Mouse (Mus musculus) CD4-positive, CD25-positive, alpha-beta regulatory T cell, adult 4 months (primary cell): ENCODE measurements around the gene Pias3. TPM values are rescaled to one million over a fixed set of nuclear protein-coding genes. Genes with fewer than 3 reads are reported as not detected.
"Not testable (repeated sequence)": the region's sequence is repeated elsewhere in the genome, so short reads cannot be mapped to it uniquely, and the experiment has no call there.

Experiments
- ATAC-seq: one replicate; pipeline ENCODE4 v1.8.0; 2017
- polyA plus RNA-seq, 2 experiments: library from polyadenylated mRNA; unstranded; fragments of 100-300 nt; shearing (Covaris generic); gene quantifications; one replicate each; pipeline ENCODE4 v1.2.1; 2017

Pias3 gene
- polyA plus RNA-seq = 10 to 100 TPM; 41.9 to 83.2 TPM

DNA sequence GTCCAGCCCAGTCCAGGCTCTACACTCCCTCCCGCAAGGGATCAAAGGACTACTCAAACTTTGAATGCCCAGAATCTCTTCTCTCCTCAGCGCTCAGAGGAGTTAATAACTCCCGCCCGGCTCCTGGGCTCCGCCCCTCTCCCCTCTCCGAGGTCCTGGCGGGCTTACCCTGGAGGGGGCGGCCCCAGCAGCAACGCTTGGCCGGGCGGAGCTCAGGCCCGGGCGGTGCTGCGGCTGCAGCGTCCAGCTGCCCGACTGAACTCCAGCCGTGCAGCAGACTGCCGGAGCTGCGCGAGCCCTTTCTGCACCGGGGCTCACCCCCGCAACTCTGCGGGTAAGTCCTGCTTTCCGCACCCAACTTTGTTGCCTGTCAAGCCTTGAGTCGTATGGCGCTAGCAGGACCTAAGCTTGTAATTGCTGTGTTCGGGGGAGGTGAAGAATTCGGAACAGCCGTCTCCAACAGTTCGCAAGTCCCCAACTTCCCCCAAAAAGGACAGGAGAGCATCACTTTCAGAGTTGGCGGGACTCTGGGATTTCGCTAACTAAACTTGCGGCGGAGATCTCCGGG, at the start of gene Pias3:
Gene Pias3 (plus strand): TSS at position 187 of the 568 bp plus-strand sequence.
- peak; percentile 53 for ATAC-seq

DNA sequence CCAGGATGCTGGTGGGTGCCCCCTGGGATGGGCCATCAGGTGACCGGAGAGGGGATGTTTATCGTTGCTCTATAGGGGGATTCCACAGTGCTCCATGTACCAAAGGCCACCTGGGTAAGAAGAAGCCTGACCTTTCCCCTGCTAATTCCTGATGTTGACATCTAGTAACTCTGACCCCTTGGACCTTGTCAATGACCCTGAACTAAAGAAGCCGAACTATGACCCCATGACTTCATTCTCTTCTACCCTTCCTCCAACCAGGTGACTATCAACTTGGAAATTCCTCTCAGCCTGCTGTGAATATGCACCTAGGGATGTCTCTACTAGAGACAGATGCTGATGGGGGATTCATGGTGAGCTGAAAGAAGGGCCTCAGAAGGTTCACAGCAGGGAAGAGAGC, 48.8 kb upstream of the Pias3 start:
- ATAC-seq = no peak

DNA sequence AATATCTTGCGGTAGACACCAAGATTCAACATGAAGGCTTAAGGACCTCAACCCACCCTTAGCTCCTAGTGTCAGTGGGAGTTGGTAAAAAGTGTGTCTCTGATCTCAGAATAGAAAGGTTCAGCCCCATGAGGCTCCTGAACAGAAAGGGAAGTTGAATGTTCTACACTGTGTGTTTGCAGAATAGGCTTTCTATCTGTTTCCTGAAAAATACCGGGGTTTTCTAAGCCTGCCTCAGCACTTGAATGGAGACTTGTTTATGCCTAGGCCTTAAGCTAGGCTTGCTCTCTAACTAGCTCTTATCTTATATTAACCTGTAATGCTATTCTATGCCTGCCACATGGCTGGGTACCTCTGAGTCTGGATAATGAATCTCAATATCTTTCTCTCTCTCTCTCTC, 35.3 kb upstream of the Pias3 start:
- ATAC-seq = no peak

DNA sequence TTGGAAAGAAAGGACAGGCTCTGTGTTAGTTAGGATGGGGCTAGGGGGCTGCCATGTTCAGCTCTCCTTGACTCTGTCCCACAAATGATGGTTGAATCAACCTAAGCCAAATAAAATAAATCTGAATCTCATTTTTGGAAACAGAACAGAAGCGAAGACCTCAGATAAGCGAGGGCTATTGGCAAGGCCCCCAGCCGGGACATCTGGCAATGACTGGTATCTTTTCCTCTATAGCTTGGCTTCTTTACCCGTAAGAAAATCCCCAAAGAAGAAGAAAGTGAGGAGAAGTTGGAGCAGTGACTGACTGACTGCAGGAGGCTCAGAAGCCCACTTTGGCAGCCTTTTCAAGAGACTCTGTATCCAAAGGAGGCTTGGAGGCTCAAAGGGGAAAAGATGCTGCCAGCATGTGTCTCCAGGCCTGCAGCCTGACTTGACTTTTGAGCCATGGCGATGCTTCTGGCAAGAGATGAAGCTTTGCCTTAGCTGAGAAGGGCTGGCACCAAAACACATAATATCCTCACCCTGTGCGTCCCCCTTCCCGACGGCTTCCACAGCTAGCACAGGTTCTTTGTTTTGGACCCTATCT, 33.4 kb upstream of the Pias3 start:
- ATAC-seq = no peak

DNA sequence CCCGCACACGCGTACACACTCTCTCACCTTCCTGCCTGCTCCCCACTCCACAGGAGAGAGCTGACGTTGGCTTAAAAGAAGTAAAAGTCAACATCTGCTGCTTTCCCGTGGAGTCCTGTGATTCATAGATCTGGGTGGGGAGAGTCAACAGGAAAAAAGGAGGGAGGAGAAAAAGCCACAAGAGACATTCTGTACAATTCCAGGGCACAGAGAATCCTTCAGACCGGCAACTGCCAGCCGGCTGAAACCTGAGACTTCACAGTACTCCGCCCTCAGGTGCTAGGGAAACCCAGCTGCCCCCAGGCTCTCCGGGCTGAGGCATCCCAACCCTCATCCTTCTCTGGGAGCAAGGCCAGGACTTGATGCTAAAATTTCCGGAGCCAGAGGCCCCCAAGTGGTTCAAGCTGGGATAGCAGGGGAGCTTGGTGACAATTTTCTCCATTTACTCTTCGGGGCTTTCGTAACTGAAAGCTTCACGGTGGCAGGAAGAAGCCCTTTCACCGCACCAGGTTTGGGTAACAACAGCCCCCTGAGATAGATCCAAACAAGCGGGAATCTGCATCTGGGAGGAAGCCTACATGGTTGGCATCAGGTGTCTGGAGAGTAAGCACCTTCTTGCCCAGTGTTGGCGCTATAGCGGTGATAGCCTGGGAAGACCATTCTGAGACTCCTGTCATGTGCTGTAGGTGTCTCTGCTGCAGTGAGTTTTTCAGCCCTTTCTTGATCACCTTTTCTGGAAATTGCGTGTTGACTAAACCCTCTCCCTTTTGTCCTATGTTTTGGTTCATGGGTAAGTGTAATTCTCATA, 32.5 kb upstream of the Pias3 start:
- ATAC-seq = peak; percentile 79

DNA sequence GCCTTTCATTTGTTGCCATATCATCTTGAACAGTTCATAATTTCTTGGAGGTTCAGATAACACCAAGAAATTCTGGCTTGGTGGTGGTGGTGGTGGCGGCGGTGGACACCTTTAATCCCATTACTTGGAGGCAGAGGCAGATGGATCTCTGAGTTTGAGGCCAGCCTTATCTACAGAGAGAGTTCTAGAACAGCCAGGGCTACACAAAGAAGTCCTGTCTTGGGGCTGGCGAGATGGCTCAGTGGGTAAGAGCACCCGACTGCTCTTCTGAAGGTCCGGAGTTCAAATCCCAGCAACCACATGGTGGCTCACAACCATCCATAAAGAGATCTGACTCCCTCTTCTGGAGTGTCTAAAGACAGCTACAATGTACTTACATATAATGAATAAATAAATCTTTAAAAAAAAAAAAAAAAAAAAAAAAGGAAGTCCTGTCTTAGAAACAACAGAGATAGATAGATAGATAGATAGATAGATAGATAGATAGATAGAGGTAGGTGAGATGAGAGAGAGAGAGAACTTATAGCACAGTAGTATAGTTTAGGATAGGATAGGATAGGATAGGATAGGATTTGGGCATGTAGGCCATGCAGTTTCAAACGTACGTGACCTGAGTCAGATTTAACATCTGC, 30.3 kb upstream of the Pias3 start:
- not testable (repeated sequence) for ATAC-seq

DNA sequence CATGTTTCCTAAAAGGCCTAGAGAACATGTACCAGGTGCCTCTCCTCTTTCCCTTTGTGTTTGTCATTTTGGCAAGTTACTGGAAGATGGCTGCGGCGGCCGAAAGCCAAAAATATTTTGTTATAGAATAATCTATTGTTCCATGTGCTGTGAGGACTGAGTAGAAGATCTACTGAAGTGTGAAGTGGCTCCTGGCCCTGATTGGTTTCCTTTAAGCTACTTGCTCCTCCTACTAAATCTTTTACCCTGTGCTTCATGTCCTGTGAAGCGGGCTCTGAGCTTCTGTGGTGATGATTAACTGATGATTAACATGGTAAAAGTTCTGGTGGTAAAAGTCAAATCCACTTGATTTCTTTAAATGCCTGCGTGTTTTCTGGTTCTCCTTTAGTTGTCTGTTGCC, 29.3 kb upstream of the Pias3 start:
- no peak for ATAC-seq

DNA sequence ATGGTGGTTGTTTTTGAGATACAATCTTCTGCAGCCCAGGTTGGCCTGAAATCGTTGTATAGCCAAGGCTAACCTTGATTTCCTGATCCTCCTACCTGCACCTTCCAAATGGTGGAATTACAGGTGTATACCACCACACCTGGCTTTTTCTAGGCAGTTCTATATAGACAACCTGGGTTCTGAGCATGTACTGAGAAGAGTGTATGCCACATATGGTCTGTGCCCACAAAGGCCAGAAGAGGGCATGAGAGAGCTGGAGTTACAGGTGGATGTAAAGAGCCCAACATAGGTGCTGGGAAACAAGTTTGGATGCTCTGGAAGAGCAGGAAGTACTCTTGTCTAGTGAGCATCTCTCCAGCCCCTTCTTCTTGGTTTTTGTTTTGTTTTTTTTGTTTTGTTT, 28.9 kb upstream of the Pias3 start:
- no peak for ATAC-seq

DNA sequence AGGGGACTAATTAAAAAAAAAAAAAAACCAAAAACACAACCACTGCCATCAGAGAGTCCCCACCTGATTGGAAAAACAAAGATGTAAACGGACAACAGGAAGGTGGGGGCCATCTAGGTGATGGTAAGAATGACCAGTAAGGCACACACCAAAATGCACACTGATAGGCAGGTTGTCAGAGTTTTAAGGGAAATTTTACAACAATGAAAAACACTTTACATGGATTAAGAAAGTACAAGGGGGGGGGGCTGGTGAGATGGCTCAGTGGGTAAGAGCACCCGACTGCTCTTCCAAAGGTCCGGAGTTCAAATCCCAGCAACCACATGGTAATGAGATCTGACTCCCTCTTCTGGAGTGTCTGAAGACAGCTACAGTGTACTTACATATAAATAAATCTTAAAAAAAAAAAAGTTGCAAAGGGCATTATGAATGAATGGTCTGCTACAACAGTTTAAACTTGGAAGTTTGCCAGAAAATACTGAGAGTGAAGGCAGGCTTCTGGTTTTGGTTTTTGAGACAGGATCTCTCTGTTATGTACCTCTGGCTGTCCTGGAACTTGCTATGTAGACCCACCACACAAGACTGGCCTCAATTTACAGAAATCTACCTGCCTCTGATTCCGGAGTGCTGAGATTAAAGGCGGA, 27.6 kb upstream of the Pias3 start:
- no peak for ATAC-seq

DNA sequence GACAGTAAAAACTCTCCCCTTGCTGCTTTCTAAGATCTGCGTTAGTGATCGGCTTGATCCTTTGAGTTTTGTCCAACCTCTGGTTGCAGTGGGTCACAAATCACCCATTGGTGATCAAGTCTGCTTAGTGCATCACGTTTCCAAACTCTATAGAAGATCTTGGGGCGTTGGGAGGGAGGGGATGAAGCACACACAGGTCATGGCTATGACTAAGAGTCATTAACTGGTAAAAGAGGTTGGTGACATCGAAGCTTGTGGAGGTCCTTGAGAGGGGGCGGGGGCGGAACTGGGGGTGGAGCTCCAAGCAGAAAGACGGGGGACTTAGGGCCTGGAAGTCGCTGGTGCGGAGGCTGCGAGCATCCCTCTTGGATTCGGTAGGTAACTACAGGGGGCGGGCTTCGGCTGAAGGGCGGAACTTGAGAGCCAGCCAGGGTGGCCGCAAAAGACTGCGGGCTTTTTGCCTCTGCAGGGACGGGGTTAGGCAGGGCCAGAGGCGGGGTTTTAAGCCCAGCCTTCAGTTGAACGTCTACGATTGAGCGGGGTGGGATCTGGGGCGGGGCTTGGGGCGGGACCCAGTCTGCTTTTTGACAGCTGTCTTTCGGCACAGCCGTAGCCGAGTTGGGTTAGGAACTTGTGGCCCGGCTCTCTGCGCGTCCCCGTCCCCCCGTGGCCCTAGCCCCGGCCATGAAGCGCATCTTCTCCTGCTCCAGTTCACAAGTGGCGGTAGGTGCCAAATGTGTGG, 26.3 kb upstream of the Pias3 start, which contains the start of gene Ankrd35:
Gene Ankrd35 (plus strand): TSS at position 405 of the 742 bp plus-strand sequence.
- ATAC-seq = peak; percentile 96

DNA sequence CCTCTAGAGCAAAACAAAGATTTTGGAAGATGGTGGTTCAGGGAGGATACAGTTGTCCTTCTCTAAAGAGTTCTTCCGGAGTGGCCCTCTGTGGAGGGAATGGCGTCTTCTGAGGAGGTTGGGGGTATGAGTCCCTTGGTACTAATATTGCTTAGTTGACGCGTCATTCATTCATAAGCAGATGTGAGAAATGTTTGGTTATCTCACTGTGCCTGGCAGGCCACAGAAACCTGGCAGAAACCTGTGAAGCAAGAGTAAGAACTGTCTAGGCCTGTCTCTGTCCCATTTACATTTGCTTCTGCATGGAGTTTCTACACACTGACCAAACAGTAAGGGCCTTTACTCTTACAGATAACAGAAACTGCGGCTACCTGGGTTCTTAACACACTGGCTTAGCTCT, 24.7 kb upstream of the Pias3 start:
- no peak for ATAC-seq

DNA sequence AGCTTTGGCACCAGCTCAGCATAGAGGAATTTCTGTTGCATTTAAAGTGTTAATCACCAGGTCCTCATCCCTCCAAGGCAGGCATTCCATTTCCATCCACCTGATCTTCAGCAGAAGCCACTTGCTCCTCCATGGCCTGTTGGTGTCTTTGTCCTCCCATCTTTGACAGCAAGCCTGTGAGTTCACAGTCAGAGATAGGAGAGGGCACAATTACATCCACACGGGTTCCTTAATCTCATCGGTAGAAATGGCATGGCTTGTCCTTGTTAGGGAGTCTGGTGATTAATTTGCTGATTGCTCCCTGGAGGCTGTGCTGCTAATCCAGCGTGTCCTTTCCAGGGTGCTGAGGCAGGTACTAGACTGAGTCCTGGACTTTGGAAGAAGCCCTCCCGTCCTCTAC, 22.7 kb upstream of the Pias3 start:
- no peak for ATAC-seq

DNA sequence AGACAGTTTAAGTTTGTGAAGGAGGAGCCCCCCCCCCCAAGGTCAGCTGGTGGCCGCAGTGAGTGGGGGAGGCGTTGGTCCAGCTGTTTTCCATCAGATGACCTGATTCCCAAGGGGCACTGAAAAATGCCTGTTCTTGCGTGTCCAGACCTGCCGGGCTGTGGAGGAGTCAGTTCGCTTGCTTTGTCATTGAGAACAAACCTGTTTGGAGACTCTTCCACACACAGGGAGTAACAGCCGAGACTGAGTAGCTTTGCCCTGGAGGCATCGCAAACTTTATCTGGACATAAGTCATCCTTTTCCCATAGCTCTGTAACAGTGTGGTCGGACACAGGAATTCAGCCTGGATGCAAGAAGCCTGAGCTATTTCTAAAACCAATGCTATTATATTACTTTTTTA, 21.7 kb upstream of the Pias3 start:
- ATAC-seq = no peak

DNA sequence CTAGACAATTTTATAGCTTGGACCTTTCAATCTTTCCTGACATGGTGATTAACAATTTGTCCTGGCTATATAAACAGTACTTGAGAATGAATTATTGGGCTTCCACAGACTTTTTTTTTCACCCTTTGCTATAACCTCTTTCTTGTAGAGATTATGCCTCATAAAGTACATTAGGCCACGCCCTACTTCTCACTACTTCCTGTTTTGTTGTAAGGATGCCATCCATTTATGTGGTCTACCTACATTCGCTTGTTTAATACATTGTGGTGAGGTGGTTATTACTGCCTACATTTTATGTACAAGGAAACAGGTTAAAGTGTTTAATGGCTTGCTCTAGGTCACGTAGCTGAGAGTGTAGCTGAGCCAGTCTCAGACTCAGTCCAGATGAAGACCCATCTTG, 21.0 kb upstream of the Pias3 start:
- peak; percentile 90 for ATAC-seq

DNA sequence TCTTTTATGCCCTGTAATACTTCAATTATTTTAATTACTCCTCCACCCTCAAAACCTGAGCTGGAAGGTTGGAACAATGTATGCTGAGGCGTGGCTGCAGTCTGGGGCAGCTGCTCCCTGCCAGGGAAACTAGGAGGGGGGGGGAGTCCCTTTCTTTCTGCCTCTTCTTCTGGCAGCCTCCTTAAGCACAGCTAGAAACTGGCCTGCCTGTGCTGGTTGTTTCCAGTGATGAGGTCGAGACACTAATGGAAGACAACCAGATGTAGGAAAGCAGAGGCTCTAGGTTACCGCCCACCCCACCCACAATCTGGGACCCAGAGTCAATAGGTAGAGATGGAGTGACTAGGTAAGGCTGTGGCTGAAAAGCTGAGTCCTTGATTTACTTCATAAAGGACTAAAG, 20.5 kb upstream of the Pias3 start:
- ATAC-seq = no peak

DNA sequence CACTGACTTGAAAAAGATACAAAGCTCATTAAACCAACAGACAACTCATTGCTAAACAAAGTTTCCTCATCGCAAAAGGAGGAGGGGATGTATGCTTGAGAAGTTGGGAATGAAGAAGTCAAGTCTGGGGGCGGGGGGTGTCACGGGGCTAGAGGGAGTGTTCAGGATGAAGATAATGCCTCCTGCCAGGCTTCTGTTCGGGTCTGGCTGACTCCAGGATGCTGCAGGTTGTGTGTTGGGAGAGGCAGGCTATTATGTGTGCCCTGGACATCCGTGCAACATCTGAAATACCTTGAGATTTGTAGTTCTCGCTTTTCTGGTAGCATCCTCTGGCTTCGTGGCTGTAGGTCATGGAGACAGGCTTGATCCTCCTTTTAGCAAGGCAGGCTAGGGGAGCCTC, 17.7 kb upstream of the Pias3 start:
- ATAC-seq = no peak

DNA sequence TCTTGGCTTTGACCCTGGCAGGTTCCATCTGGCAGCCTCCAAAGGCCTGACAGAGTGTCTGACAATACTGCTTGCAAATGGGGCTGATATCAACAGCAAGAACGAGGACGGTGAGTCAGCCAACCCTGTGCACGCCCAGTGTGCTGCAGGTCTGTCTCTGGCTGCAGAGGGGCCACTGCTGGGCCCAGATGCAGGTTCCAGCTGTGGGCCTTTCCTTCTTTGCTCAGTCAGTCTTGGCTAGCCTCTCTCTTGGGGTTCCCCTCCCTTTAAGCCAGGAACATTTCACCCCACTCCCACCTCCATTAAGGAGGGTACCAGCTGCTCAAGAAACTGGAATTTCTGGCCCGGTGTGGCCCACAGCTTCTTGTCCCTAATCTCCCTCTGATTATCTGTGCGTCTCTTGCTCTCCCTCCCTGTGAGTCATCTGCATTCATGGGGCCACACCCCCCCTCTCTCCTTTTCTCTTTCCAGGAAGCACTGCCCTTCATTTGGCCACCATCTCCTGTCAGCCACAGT, 17.0 kb upstream of the Pias3 start:
- no peak for ATAC-seq

DNA sequence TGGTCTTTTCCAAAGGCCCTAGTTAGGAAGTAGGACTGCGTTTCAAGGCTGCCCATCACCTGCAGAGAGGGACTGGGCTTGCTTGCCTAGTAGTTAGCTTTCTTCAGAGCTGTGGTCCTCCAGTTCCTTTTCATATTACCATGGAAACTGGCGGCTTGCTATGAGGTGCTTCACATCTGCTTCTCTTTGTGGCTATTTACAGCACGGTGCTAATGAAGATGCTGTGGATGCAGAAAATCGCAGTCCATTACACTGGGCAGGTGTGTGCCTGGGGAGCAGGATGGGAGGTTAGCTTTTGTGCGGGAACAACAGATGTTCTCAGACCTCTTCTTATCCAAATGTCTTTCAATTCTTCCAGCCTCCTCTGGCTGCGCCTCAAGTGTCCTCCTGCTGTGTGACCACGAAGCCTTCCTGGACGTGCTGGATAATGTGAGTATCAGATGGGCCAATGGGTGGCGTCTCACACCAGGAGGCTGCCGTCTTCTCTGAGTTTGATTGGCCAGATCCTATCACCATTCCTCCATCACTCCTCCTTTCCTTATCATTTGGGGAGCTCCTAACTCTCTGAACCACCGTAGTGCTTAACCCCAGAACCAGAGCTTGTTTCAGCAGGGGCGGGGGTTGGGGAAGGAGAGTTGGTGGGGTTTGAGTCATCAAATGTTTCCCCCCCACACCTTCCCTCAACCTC, 15.8 kb upstream of the Pias3 start:
- ATAC-seq = no peak

DNA sequence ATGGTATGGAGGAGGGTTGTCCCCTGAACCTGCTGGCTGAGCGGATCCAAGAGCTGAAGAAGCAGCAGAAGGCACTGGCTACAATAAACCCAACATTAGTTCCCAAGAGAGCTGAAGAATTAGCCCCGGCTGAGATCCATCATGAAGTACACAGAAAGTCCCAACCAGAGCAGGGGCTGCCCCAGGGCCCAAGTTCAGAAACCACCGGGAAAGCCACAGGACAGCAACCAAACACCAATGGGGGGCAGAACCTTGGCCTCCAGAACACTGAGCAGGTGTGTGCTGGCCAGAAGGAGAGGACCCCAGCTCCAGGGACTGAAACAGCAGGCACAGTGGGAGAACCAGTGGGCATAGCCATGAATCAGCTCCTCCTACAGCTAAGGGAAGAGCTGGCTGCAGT, 12.7 kb upstream of the Pias3 start:
- no peak for ATAC-seq

DNA sequence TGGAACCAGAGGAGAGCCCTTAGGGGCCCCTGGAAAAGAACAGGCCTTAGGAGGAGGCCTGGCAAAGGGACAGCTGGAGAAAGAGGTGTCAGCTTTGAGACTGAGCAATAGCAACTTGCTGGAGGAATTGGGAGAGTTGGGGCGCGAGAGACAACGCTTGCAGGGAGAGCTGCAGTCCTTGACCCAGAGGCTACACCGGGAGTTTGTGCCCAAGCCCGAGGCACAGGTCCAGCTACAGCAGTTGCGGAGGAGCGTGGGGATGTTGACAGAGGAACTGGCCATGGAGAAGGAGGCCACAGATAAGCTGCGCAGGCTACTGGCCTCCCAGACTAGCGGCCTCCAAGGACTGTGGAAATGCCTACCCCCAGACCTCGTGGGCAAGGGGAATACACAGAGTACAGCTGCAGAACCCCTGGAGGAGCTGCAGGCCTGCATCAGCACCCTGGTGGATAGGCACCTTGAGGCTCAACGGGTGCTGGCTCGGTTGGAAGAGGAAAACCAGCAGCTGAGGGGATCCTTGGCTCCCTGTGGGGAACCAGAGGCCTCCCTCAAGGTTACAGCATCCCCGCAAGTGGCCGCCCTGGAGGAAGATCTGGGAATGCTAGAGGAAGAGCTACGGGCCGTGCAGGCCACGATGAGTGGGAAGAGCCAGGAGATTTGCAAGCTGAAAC, 11.9 kb upstream of the Pias3 start:
- no peak for ATAC-seq

DNA sequence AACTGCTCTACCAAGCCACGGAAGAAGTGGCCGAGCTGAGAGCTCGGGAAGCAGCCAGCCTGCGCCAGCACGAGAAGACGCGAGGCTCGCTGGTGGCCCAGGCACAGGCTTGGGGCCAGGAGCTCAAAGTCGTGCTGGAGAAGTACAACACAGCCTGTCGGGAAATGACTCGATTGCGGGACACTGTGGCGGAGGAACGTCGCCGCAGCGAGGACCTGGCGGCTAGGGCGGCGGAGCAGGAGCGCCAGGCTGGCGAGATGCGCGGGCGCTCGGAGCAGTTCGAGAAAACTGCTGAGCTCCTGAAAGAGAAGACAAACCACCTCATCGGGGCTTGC, 11.4 kb upstream of the Pias3 start:
- no peak for ATAC-seq
